Mouse (Mus musculus) heart, adult 2 months (tissue): Measurements from ENCODE around the gene Tacr2.

ENCODE experiments used
- CTCF ChIP-seq: fragments of 200-600 bp; IDR thresholded peaks from 2 replicates; pipeline ENCODE4 v1.8.1; 2022; ENCODE audit warnings: antibody characterized with exemption, mild to moderate bottlenecking, moderate library complexity
- EP300 ChIP-seq: fragments of 200-500 bp; IDR thresholded peaks from 2 replicates; pipeline ENCODE4 v1.6.1; 2011; ENCODE audit warnings: low read depth, low read length, control low read depth; ENCODE audit not compliant: insufficient read depth
- POLR2A ChIP-seq: fragments of 200-500 bp; IDR thresholded peaks from 2 replicates; pipeline ENCODE4 v1.6.1; 2011; ENCODE audit warnings: mild to moderate bottlenecking, low read depth, low read length, control low read depth; ENCODE audit not compliant: insufficient read depth

GRCm38 (mm10) chr10:62309593-62309992 is 57.4 kb downstream of the Tacr2 start:
- TF ChIP-seq POLR2A (no peak), CTCF (no peak), EP300 (no peak)
